Mouse (Mus musculus): ENCODE data around the gene Kcnb1.

Gene Kcnb1

DNA sequence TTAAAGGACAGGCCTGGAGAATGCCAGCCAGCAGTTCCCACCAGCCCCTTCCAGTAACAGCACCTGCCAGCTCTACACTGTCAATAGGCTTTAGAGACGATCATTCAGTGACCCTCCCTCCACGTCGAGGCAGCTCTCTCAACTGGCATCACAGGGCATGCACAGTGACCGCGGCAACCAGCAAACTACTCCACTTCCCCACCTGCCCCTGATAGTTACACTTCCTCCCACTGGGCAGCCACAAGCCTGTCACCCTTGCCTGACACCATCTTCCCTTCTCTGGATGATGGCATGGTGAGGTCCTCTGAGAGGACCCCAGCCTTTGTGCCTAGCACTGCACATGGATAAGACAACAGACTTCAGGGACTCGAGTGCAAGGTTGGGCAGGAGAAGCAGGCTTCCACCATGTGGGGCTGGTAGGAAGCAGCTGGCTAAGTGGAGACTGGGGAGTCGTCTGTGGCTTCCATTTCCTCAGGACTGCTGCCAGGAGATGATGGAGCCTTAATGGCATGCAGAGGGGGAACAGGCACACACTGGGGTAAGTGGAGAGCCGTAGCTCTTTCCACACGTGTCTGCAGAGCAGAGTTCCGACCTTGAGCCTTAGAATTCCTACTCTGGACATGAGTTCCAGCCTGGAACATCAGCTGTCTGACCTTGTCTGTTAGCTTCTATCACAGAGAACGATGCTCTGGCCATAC is 22.3 kb downstream of the Kcnb1 start:
- in situ Hi-C loops (cut with MboI): no loop called here

DNA sequence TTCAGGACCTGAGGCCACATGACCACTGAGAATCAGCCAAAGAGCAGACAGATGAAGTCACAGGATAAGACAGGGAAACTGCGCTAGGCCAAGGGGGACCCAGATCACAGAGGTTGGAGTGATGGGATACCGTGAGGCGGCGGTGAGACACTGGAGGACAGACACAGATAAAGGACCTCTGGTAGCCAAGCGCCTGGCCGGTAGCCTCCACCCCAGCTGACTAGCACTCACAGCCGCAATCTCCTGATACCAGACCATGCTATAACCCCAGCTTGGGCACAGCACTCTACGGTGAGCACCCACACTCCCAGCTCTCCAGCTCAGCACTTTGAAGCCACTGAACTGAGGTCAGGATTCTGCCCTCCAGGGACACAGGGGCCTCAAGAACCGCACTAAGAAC is 26.4 kb downstream of the Kcnb1 start:
- in situ Hi-C loops (cut with MboI): no loop called here

DNA sequence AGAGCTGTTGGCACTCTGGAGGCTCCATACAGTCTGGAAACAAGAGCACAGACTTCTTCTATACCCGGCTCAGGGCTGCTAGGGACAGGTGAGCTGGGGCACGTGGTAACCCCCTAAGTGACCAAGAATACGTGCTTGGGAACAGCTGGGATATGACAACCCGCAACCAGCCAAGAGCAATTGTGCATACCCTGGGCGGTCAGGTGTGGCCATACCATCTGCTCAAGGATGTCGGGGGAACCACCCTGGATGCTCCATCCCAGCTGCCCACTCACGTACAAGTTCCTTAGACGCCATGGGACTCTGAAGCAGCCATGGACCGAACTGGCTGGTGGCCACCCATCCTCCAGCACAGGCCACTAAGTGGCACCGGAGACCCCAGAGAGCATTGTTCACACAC is 26.8 kb downstream of the Kcnb1 start:
- in situ Hi-C loops (cut with MboI): no loop called here

DNA sequence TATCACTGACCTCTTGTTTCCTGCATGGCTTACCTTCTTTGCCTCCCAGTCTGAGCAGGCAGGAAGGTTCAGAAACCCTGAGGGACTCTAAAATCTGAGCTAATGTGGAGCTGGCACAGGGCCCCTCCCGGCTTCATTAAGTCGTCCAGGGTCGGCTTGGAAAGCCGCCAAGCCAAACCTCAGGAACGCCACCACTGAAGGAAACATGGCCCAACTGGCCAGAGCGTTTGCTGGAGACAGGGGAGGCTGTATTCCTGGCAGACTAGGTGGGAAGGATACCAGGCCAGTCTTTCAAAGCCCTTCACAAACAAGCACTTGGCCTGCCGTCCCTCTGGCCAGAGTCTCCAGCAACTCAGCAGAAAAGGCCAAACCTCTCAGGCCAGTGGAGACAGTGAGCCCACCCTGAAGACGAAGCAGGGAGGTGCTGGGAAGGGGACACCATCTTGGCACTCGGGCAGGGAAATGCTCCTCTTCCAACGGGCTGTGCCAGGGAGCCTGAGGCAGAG is 27.4 kb downstream of the Kcnb1 start:
- in situ Hi-C loops (cut with MboI): no loop called here

DNA sequence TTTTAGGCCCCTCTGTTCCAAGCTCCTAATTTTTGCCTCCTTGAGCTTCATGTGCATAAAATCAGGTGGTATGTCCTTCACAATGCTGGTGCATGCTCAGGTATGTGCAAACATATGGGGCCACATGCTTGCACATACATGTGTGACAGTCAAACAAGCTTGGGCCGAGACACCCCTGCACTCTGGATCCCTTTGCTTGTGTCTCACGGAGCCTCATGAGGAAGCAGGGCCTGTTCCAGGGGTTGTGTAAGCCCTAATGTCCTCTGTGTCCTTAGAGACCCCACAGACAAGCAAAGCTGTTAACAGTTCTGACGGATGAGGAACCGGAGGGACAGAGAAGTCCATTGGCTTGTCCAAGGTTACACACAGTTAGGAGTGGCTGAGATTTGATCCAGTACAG is 30.2 kb downstream of the Kcnb1 start:
- in situ Hi-C loops (cut with MboI): no loop called here

DNA sequence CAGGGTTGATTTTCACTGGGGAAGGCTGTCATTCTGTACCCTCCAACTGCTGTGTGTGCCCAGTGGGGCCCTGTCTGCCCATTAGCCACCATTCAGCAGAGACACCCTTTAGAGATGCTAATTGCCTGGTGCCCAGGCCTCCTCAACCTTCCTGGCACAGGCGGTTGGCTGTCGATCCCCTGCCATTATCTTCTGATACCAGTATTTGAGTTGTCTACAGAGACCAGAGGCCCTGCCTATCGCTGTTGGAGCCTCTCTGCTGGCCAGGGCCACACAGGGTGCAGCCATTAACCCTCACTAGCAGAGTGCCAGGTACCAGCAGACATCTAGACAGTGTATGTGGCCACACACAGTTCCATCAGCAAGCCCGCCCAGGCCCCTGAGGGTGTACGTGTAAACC is 31.2 kb downstream of the Kcnb1 start:
- in situ Hi-C loops (cut with MboI): no loop called here

DNA sequence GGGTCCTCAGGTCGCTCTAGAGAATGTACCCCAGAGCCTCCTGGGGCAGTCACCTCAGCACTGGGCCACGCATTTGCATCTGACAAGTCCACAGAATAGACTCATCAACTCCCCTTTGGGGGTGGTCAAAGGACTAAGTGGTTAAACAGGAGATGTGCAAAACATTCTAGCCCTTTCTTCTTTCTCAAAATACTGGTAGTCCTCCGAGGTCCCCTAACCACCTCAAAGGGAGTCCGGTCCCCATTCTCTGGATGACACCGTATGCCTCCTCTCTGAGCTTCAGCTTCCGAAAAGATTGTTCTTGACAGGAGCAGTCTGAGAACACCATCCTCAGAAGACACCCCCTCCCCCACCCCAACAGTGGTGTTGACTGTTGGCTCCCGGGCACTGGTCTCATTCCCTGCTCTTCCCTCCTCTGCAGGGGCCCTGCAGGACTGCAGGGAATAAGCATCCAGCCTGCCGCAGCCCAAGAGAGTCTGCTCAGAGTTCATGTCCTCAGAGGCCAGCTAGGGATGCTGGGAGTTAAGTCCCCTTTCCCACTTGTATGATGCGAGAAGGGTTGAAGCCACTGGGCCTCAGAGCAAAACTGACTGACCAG is 33.7 kb downstream of the Kcnb1 start:
- in situ Hi-C loops (cut with MboI): no loop called here

DNA sequence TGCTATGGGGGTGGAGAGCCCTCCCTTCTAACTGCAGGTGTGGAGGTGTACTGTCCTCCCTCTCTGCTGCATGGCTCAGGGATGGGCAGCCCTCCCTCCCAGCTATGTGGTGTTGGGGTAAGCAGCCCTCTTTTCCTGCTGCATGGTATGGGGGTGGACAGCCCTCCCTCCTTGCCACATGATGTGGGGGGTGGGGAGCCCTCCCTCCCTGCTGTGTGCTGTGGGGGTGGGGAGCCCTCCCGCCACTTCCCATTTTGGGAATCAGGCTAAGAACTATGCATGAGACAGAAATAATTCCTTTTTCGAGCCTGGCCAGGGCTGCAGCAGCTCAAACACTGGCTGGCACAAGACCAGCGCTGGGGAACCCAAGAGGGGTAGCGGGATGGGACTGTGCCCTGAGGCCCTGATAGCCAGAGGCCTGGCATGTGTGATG is 34.4 kb downstream of the Kcnb1 start:
- in situ Hi-C loops (cut with MboI): no loop called here

DNA sequence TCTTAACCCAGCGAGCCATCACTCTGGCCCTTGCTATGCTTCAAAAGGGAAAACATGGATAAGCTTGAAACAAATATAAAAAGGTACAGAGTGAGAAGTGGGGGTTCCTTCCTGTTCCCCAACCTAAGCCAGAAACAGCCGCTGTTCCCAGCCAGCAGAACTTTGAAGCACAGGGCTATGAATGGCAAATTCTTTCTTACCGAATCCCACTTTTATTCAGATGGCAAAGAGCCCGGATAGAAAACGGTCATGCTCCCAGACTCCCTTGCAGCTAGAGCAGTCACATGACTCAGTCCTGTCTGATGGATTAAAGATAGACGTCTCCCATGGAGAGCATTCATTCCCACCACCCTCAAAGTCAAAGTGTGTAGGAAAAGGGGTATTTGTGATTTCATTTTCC is 39.1 kb downstream of the Kcnb1 start:
- in situ Hi-C loops (cut with MboI): no loop called here

DNA sequence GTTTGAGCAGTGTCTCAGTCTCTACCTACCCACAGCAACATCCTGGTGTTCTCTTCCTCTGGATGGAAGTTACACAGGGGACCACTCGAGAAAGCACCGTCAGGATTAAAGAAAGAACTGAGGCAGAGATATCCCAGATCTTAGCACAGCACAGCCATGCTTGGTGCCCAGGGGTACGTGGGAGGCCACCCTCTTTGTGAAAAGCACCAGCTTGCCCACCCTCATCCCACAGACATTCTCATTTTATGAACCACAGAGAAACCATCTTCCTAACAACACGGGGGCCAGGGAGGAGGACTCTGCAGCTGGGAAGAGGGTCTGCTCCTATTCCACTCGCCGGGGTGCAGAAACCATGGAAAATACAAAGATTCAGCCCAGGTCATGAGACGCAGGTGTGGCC is 39.8 kb downstream of the Kcnb1 start:
- in situ Hi-C loops (cut with MboI): no loop called here

DNA sequence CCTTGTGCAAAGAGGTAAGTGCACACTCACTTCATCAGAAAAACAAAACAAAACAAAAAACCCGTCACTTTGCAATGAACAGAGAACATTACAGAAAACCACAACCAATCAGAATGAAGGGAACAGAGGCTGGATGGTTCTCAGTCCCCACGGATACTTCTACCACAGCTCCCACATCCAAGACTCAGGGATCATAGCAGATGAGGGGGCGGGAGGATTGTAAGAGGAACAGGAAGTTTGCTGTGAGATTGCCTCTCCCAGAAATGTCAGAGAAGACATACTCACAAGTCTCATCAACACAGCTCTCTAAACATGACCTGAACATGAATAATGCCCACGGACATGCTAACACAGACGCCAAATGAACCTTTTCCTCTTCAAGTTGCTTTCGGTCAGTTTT is 40.9 kb downstream of the Kcnb1 start:
- in situ Hi-C loops (cut with MboI): no loop called here

DNA sequence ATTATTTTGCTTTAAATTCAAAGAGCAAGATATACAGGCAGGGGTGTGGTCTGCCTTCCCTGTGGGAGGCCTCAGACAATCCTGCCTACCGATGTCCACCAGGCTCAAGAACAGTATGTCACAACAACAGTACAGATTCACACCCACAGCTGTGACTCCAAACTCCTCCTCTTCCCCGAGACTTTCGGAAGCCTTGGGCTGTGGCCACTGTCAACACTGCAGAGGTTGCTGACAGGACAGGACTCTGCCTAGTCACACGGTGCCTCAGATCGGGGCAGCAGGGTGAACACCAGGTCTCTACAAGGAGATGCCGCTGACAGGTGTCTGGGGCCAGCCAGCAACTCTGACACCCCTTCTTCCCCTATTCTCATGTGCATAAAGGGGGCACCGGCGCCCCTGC is 42.2 kb downstream of the Kcnb1 start:
- in situ Hi-C loops (cut with MboI): no loop called here

DNA sequence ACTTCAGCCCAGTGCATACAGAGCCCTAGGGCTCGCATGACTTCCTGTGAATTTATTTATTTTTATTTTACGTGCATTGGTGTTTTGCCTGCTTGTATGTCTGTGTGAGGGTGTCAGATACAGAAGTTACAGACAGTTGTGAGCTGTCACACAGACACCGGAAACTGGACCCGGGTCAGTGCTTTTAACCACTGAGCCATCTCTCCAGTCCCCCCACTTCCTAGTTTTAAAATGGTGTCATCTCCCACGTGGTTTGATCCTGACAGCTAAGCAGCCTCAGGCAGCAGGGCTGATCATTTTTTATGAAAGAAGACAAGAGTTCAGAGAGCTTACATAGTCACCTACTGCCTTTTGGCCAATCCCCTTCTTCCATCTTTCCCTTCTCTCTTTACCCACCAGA is 44.1 kb downstream of the Kcnb1 start:
- in situ Hi-C loops (cut with MboI): no loop called here

DNA sequence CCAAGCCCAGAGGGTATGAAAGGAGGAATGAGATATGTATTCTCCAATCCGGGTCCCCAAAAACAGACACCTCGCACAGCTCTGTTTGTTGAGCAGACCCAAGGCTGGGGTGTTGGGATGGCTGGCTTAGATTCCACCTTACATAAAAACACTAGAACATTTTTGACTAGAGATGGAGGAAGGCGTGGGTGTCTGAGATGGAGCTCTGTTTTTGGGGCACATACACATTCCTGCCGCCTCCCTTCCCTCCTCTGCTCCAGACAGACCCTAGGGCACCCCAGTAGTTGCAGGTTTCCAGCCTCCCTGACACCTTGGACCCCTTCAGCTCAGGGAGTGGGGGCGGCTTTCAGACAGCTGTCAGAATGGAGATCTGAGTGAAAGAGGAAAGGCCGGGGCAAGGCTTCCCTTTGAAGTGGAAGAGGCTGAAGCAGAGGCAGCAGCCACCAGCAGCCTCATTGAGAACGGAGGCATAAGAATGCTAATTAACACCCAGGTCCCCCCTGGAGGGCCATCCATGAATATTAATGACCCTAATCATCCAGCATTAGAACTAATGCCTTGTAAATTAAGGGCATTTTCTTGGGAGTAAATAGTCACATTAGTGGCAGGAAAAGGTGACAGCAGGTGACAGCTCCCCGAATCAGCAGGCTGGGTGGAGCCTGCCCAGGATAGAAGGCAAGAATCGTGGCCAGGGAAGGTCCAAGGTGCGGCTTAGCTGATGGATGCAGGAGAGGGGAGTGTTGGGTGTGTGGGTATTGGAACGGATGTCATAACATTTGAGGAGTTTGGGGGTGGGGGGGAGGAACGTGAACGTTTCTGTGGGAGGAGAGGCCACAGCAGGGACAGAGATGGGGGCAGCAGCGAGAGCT is 45.3 kb downstream of the Kcnb1 start:
- in situ Hi-C loops (cut with MboI): no loop called here

DNA sequence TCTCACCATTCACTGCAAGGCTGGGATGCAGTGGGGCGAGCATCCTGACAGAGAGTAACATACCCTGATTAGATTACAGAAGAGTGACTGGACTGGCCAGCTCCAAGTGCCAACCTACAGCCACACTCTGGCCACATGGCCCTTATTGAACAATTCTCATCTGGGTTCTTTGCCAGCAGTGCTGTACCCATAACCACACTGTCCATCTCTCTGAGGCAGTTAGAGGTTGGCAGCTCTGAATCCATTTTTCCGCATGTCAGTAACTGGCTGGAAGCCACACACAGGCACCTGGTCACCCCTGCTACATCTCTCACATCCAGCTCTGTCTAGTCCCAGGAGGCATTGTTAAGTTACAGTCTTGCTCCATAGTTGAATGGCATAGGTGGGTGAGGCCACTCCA is 46.0 kb downstream of the Kcnb1 start:
- in situ Hi-C loops (cut with MboI): no loop called here

DNA sequence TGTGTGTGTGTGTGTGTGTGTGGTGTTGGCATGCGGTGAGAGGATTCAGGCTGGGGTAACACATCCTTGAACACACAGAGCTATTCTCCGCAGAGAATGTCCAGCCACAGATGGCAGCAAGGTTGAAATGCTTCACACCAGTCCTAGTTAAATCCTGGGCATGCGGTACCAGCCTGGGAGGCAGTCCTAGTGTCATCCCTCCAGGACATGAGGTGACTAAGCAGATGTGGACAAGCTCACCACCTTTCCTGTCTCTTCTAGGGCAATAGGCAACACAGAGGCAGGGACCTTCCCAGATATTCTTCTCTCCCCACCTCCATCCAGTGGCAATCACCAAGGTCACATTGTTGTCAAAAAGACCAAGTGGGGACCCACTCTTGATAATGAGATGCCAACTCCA is 47.7 kb downstream of the Kcnb1 start:
- in situ Hi-C loops (cut with MboI): no loop called here

DNA sequence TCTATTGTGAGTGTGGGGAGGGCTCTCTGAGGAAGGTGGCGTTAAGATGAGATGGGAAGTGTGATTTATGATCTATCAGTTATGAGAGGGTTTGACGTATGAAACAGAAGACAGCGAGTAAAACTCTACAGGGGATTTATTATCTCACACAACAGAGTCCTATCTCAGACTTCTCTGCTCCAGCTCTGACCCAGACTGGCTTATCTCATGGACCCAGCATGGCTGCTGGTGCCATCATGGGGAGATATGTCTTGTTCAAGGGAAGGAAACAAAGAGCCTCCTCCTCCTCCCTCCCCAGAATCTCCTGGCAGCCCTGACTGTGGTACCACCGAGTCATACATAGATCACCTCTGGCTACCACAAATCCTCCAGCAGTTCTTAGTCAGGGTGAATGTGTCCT is 48.1 kb downstream of the Kcnb1 start:
- in situ Hi-C loops (cut with MboI): no loop called here

DNA sequence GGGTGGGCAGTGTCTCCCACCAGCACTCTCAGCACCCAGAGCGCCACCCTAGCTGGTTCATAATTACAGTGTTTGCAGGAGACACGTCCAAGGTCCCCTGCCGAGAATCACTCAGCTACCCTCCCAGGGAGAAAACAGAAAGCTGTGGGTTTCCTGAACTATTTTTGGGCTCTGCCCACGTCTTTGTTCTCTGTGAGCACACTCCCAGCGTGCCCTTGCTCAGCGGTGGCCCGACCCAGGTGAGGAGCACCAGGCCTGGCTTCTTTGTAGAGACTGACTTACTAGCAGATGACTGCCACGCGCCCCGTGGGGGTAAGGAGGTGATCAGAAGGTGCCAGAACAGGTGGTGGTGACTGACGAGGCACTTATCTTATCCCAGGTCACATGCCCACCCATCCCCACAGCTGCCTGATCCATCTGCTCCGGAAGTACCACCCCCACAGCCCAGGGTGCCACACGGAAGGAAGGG is 50.1 kb downstream of the Kcnb1 start:
- in situ Hi-C loops (cut with MboI): no loop called here

DNA sequence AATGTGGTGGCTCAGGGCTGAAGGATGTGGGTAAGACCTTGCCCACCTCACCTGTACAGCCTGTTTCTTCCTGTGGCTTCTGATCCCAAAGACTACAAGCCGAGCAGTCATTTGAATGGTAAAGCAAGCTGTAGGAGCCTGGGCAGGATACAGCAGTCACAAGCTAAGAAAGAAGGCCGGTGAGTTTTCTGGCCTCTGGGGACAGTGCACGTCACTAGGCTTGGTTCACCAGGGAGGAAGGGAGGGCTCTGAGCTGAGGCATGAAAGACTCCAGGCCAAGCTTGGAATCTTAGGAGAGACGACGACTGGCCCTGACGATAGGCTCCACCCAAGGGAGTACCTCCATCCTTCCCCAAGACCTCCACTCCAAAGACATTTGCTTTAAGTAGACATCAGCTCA is 51.3 kb downstream of the Kcnb1 start:
- in situ Hi-C loops (cut with MboI): no loop called here

DNA sequence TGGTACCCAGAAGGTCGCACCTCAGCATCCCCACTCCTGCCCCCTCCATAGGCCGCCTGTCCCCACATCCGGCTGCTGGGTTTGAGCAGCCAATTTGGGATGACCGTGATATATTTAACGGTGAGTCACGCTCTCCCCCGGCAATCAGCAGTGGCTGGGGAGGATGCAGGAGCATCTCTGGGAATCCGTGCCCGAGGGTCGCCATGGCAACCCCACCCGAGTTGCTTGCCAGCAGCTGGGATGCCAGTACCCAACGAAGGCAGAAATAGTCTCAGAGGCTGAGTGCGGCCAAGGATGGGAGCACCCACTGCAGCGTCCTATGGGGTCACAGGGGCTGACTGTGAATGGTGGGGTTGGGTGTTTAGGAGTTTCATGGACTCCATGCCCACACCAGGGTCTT is 53.0 kb downstream of the Kcnb1 start:
- in situ Hi-C loops (cut with MboI): no loop called here

DNA sequence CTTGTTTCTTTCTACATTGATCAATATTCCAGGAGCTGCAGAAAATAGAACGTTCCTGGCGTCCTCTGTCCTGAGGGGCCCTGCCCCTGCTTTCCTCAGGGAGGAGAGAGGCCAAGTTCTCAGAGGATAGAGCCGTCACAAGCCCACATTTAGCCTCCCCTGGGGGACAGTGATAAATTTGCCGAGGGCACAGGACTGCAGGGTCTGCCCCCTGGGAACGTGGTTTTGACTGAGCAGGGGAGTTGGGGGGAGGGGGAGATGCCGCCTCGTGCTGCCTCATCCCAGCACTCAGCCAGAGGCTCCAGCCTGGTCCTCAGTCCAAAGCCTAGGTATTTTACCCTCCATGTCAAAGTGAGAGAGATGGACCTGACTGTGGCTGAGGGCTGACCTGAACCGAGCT is 57.9 kb downstream of the Kcnb1 start:
- in situ Hi-C loops (cut with MboI): no loop called here

DNA sequence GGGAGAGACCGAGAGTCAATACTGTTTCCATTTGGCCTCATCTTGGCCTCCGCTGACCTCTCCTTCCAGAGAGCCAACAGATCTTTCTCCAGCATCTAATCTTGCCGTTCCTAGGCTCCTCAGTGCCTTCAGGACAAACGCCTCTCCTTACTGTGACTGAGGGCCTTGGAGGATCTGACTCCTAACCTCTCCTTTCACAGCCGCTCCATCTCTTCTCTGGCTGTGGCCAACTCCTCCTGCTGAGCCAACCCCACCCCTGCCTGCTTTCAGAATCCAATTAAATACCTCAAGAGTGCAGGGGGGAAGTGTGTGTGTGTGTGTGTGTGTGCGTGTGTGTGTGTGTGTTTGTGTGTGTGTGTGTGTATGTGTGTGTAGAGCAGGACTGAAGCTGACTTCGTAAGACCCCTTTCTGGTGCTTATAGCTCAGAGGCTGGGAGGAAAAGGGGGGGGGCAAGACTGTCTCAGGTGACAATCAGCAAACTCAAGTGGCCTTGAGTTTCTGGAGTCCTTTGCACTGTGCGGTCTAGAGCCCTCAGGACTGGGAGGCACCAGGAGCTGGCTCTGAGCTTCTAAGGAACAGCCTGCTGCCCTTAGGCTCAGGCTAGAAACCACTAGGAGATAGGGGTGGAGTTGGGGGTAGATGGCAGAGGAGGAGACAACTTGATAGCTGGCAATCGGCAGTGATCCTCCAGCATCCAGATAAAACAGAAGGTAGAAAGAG is 59.7 kb downstream of the Kcnb1 start:
- in situ Hi-C loops (cut with MboI): no loop called here

Measured in mature B cell (primary cell).